Mouse (Mus musculus) stomach, postnatal 0 days (tissue): Measurements from ENCODE around the gene Fhit.

Experiments
- CTCF ChIP-seq: IDR thresholded peaks from 2 replicates; pipeline ENCODE4 v1.5.1; 2016; ENCODE audit warnings: antibody characterized with exemption, low read depth, mild to moderate bottlenecking, moderate library complexity
- EP300 ChIP-seq: optimal IDR thresholded peaks from 2 replicates; pipeline ENCODE3; 2016; ENCODE audit warnings: antibody characterized with exemption

- no peak for TF ChIP-seq CTCF
- TF ChIP-seq EP300, result no peak
Measured at GRCm38 (mm10) chr14:9684362-9684761, 1477.5 kb downstream of the Fhit start.
